Mouse (Mus musculus): ENCODE data around the gene Rd3. TPM values are rescaled to one million over a fixed set of nuclear protein-coding genes. Genes with fewer than 3 reads are reported as not detected.

Gene Rd3
- polyA plus RNA-seq, 2 experiments, result 0.50 to 0.91 TPM

DNA sequence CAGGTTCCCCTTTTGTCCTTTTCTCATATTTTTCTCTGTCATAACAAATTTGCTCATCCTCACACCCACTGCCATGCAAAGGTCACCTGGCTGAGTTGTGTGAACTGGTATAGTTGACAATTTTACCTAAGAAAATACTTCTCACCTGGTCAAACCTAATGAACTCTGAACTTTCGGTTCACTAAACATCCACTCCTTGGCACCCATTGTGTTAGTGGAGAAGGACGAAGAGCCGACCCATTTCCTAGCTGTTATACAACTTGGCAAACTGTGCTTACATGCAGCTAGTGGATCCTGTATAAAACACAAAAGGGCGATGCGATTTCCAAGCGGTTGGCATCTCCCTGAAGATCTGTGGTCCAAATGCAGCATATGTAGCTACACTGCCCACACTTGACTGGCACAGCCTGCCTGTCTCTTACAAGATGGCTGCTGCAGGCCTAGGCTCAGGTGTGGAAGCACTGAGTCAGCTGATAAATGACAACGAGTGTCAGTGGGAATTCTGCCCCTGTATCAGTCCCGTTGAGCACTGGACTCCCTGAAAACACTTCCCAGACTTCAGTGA is 19.5 kb downstream of the Rd3 start:
- H3K4me1 ChIP-seq (ENCODE audit: control insufficient read depth, insufficient read depth, low read length), result no peaks in the 10 kb centered on the region
- no peaks in the 10 kb centered on the region for H3K27me3 ChIP-seq (ENCODE audit: control insufficient read depth, insufficient read depth, low read length)
- no peak overlapping the region for H3K9ac ChIP-seq (ENCODE audit: low read depth, low read length, severe bottlenecking)
- ATAC-seq (ENCODE audit: low FRiP score, low read depth) (no peak), DNase-seq (ENCODE audit: low spot score) (no peak)
- no peak overlapping the region for H3K4me2 ChIP-seq (replicated peaks; ENCODE audit: low read depth, low read length, severe bottlenecking)
- H3K9me3 ChIP-seq (ENCODE audit: control insufficient read depth, low read length), result no peaks in the 10 kb centered on the region
- peaks cover 13% of the 10 kb centered on the region for H3K36me3 ChIP-seq (ENCODE audit: control insufficient read depth, insufficient read depth, low read length)
- no peak overlapping the region for H3K27ac ChIP-seq (replicated peaks; ENCODE audit: low read depth, low read length)
- no peak for TF ChIP-seq POLR2A (IDR thresholded peaks at IDR 0.05; ENCODE audit: borderline replicate concordance, extremely low read depth, insufficient read depth, insufficient read length)
- H3K4me3 ChIP-seq (replicated peaks; ENCODE audit: low read length), result no peak overlapping the region
- 89% methylated on average over 8 of the region's 8 CpGs for WGBS

DNA sequence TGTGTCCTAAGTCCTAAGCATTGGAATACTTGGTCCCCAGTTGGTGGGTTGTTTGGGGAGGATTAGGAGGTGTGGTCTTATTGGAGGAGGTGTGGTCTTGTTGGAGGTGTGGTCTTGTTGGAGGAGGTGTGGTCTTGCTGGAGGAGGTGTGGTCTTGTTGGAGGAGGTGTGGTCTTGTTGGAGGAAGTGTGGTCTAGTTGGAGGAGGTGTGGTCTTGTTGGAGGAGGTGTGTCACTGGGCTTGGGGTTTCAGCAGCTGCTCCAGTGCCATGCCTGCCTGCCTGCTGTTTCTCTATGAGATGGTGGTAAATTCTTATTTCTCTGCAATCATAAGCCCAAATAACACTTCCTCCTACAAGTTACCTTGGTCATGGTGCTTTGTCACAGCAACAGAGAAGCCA is 21.9 kb downstream of the Rd3 start:
- Histone ChIP-seq H3K36me3 (ENCODE audit: control insufficient read depth, insufficient read depth, low read length) (peaks cover 13% of the 10 kb centered on the region), H3K4me2 (replicated peaks; ENCODE audit: low read depth, low read length, severe bottlenecking) (no peak overlapping the region), H3K9me3 (ENCODE audit: control insufficient read depth, low read length) (no peaks in the 10 kb centered on the region), H3K9ac (ENCODE audit: low read depth, low read length, severe bottlenecking) (no peak overlapping the region), H3K27me3 (ENCODE audit: control insufficient read depth, insufficient read depth, low read length) (no peaks in the 10 kb centered on the region), H3K4me1 (ENCODE audit: control insufficient read depth, insufficient read depth, low read length) (no peaks in the 10 kb centered on the region), H3K4me3 (replicated peaks; ENCODE audit: low read length) (no peak overlapping the region), H3K27ac (replicated peaks; ENCODE audit: low read depth, low read length) (no peak overlapping the region)
- ATAC-seq (ENCODE audit: low FRiP score, low read depth), result no peak
- no peak for DNase-seq (ENCODE audit: low spot score)
- no peak for TF ChIP-seq POLR2A (IDR thresholded peaks at IDR 0.05; ENCODE audit: borderline replicate concordance, extremely low read depth, insufficient read depth, insufficient read length)

Small RNAs within 50 kb of the gene (microRNA-seq; reads per million reads assigned to microRNA genes)
- gene Mir3473c, result not detected

Other genes starting within 250 kb of the Rd3 start
- gene Nek2, start 155.9 kb upstream of the Rd3 start, polyA plus RNA-seq (2012; rRNA removed), result 11.4 and 12.8 TPM in 2 replicates
- 25.8 and 26.2 TPM in 2 replicates for gene Nek2, start 155.9 kb upstream of the Rd3 start, polyA plus RNA-seq (2014; fragmentation: Nextera tagmentation; extraction: Ambion mirVana)
- 6.7 and 7.3 TPM in 2 replicates for gene Slc30a1, start 70.6 kb upstream of the Rd3 start, polyA plus RNA-seq (2012; rRNA removed)
- gene Slc30a1, start 70.6 kb upstream of the Rd3 start, polyA plus RNA-seq (2014; fragmentation: Nextera tagmentation; extraction: Ambion mirVana), result 3.2 and 3.6 TPM in 2 replicates
- 20.7 and 21.0 TPM in 2 replicates for gene Traf5, start 115.2 kb downstream of the Rd3 start, polyA plus RNA-seq (2012; rRNA removed)
- gene Traf5, start 115.2 kb downstream of the Rd3 start, polyA plus RNA-seq (2014; fragmentation: Nextera tagmentation; extraction: Ambion mirVana), result 19.1 and 21.9 TPM in 2 replicates
- gene Rcor3, start 160.7 kb downstream of the Rd3 start, polyA plus RNA-seq (2012; rRNA removed), result 49.8 and 73.2 TPM in 2 replicates
- 34.3 and 39.1 TPM in 2 replicates for gene Rcor3, start 160.7 kb downstream of the Rd3 start, polyA plus RNA-seq (2014; fragmentation: Nextera tagmentation; extraction: Ambion mirVana)
- 0.63 and 0.74 TPM in 2 replicates for gene Kcnh1, start 213.4 kb downstream of the Rd3 start, polyA plus RNA-seq (2012; rRNA removed)
- 0.30 and 0.79 TPM in 2 replicates for gene Kcnh1, start 213.4 kb downstream of the Rd3 start, polyA plus RNA-seq (2014; fragmentation: Nextera tagmentation; extraction: Ambion mirVana)